Mouse (Mus musculus): Measurements from ENCODE around the gene Dner. TPM values are rescaled to one million over a fixed set of nuclear protein-coding genes. Genes with fewer than 3 reads are reported as not detected.

Dner gene
- polyA plus RNA-seq, 1 experiment from 2014 or later = 200 TPM

GRCm38 (mm10) chr1:84664377-84665118, 31.5 kb downstream of the Dner start:
- ATAC-seq = no peak
- Histone ChIP-seq H3K9ac (replicated peaks; ENCODE audit: low read depth, low read length) (no peak overlapping the region), H3K27ac (ENCODE audit: low read length) (no peak overlapping the region), H3K36me3 (ENCODE audit: control insufficient read depth, insufficient read depth) (no peaks in the 10 kb centered on the region), H3K9me3 (ENCODE audit: control insufficient read depth, low read length) (no peaks in the 10 kb centered on the region), H3K27me3 (replicated peaks; ENCODE audit: control insufficient read depth, insufficient read depth, low read length) (no peaks in the 10 kb centered on the region), H3K4me1 (replicated peaks; ENCODE audit: control insufficient read depth, insufficient read depth, low read length) (0 out of 2 replicates have a peak, but pooled peaks cover 3% of the 10 kb centered on the region), H3K4me2 (ENCODE audit: low read length) (no peak overlapping the region), H3K4me3 (replicated peaks; ENCODE audit: low read length) (no peak overlapping the region)
- 34% methylated on average over 4 of the region's 4 CpGs for WGBS

GRCm38 (mm10) chr1:84646781-84647180, 49.2 kb downstream of the Dner start:
- no peak for ATAC-seq
- Histone ChIP-seq H3K9me3 (ENCODE audit: control insufficient read depth, low read length) (no peaks in the 10 kb centered on the region), H3K36me3 (ENCODE audit: control insufficient read depth, insufficient read depth) (no peaks in the 10 kb centered on the region), H3K9ac (replicated peaks; ENCODE audit: low read depth, low read length) (no peak overlapping the region), H3K4me3 (replicated peaks; ENCODE audit: low read length) (no peak overlapping the region), H3K4me2 (ENCODE audit: low read length) (no peak overlapping the region), H3K27me3 (replicated peaks; ENCODE audit: control insufficient read depth, insufficient read depth, low read length) (no peaks in the 10 kb centered on the region), H3K27ac (ENCODE audit: low read length) (no peak overlapping the region), H3K4me1 (replicated peaks; ENCODE audit: control insufficient read depth, insufficient read depth, low read length) (no peaks in the 10 kb centered on the region)
- WGBS = 96% methylated on average over 2 of the region's 2 CpGs

- Histone ChIP-seq H3K4me1 (replicated peaks; ENCODE audit: control insufficient read depth, insufficient read depth, low read length) (no peaks in the 10 kb centered on the region), H3K27me3 (replicated peaks; ENCODE audit: control insufficient read depth, insufficient read depth, low read length) (no peaks in the 10 kb centered on the region), H3K4me3 (replicated peaks; ENCODE audit: low read length) (no peak overlapping the region), H3K4me2 (ENCODE audit: low read length) (no peak overlapping the region), H3K36me3 (ENCODE audit: control insufficient read depth, insufficient read depth) (no peaks in the 10 kb centered on the region), H3K27ac (ENCODE audit: low read length) (no peak overlapping the region), H3K9ac (replicated peaks; ENCODE audit: low read depth, low read length) (no peak overlapping the region), H3K9me3 (ENCODE audit: control insufficient read depth, low read length) (no peaks in the 10 kb centered on the region)
- ATAC-seq = no peak
- WGBS = 58% methylated on average over 4 of the region's 4 CpGs
Measured at GRCm38 (mm10) chr1:84640463-84640862, 55.6 kb downstream of the Dner start.

GRCm38 (mm10) chr1:84636890-84637289, 59.1 kb downstream of the Dner start:
- H3K9me3 ChIP-seq (ENCODE audit: control insufficient read depth, low read length) = no peaks in the 10 kb centered on the region
- peak; percentile 51; the same call in 1 of the 2 replicates for ATAC-seq
- no peaks in the 10 kb centered on the region for H3K36me3 ChIP-seq (ENCODE audit: control insufficient read depth, insufficient read depth)
- peaks cover 5% of the 10 kb centered on the region; the same call in 1 of the 2 replicates for H3K4me1 ChIP-seq (replicated peaks; ENCODE audit: control insufficient read depth, insufficient read depth, low read length)
- H3K27ac ChIP-seq (ENCODE audit: low read length) = no peak overlapping the region
- no peaks in the 10 kb centered on the region for H3K27me3 ChIP-seq (replicated peaks; ENCODE audit: control insufficient read depth, insufficient read depth, low read length)
- no peak overlapping the region for H3K4me3 ChIP-seq (replicated peaks; ENCODE audit: low read length)
- WGBS = 11% methylated on average over 6 of the region's 6 CpGs
- no peak overlapping the region for H3K9ac ChIP-seq (replicated peaks; ENCODE audit: low read depth, low read length)
- no peak overlapping the region for H3K4me2 ChIP-seq (ENCODE audit: low read length)

- no peak overlapping the region for H3K9ac ChIP-seq (replicated peaks; ENCODE audit: low read depth, low read length)
- H3K36me3 ChIP-seq (ENCODE audit: control insufficient read depth, insufficient read depth) = no peaks in the 10 kb centered on the region
- H3K27ac ChIP-seq (ENCODE audit: low read length) = no peak overlapping the region
- ATAC-seq = no peak
- H3K4me1 ChIP-seq (replicated peaks; ENCODE audit: control insufficient read depth, insufficient read depth, low read length) = no peaks in the 10 kb centered on the region; the same call in 1 of the 2 replicates
- H3K27me3 ChIP-seq (replicated peaks; ENCODE audit: control insufficient read depth, insufficient read depth, low read length) = no peaks in the 10 kb centered on the region
- no peak overlapping the region for H3K4me3 ChIP-seq (replicated peaks; ENCODE audit: low read length)
- H3K9me3 ChIP-seq (ENCODE audit: control insufficient read depth, low read length) = no peaks in the 10 kb centered on the region
- H3K4me2 ChIP-seq (ENCODE audit: low read length) = no peak overlapping the region
- WGBS = 79% methylated on average over 6 of the region's 6 CpGs
Measured at GRCm38 (mm10) chr1:84628244-84628643, 67.8 kb downstream of the Dner start.

- Histone ChIP-seq H3K9ac (replicated peaks; ENCODE audit: low read depth, low read length) (no peak overlapping the region), H3K36me3 (ENCODE audit: control insufficient read depth, insufficient read depth) (no peaks in the 10 kb centered on the region), H3K4me2 (ENCODE audit: low read length) (no peak overlapping the region), H3K4me1 (replicated peaks; ENCODE audit: control insufficient read depth, insufficient read depth, low read length) (peaks cover 27% of the 10 kb centered on the region), H3K27me3 (replicated peaks; ENCODE audit: control insufficient read depth, insufficient read depth, low read length) (no peaks in the 10 kb centered on the region), H3K4me3 (replicated peaks; ENCODE audit: low read length) (no peak overlapping the region), H3K9me3 (ENCODE audit: control insufficient read depth, low read length) (no peaks in the 10 kb centered on the region), H3K27ac (ENCODE audit: low read length) (no peak overlapping the region)
- WGBS = 29% methylated on average over 11 of the region's 12 CpGs
- ATAC-seq = no peak
Measured at GRCm38 (mm10) chr1:84622978-84623554, 73.0 kb downstream of the Dner start.

GRCm38 (mm10) chr1:84621308-84621707, 74.7 kb downstream of the Dner start:
- Histone ChIP-seq H3K9ac (replicated peaks; ENCODE audit: low read depth, low read length) (no peak overlapping the region; the same call in 1 of the 2 replicates), H3K27ac (ENCODE audit: low read length) (peak overlapping the region; percentile 34), H3K36me3 (ENCODE audit: control insufficient read depth, insufficient read depth) (no peaks in the 10 kb centered on the region), H3K27me3 (replicated peaks; ENCODE audit: control insufficient read depth, insufficient read depth, low read length) (no peaks in the 10 kb centered on the region), H3K4me1 (replicated peaks; ENCODE audit: control insufficient read depth, insufficient read depth, low read length) (peaks cover 27% of the 10 kb centered on the region), H3K4me3 (replicated peaks; ENCODE audit: low read length) (no peak overlapping the region), H3K9me3 (ENCODE audit: control insufficient read depth, low read length) (no peaks in the 10 kb centered on the region), H3K4me2 (ENCODE audit: low read length) (no peak overlapping the region)
- WGBS = 38% methylated on average over 3 of the region's 3 CpGs
- peak; percentile 84 for ATAC-seq

- Histone ChIP-seq H3K27ac (ENCODE audit: low read length) (peak overlapping the region; percentile 53), H3K9ac (replicated peaks; ENCODE audit: low read depth, low read length) (0 out of 2 replicates have a peak overlapping the region, but pooled peaks have one; percentile 1), H3K9me3 (ENCODE audit: control insufficient read depth, low read length) (no peaks in the 10 kb centered on the region), H3K36me3 (ENCODE audit: control insufficient read depth, insufficient read depth) (no peaks in the 10 kb centered on the region), H3K4me2 (ENCODE audit: low read length) (peak overlapping the region; percentile 34), H3K4me1 (replicated peaks; ENCODE audit: control insufficient read depth, insufficient read depth, low read length) (peaks cover 27% of the 10 kb centered on the region), H3K4me3 (replicated peaks; ENCODE audit: low read length) (no peak overlapping the region), H3K27me3 (replicated peaks; ENCODE audit: control insufficient read depth, insufficient read depth, low read length) (no peaks in the 10 kb centered on the region)
- 23% methylated on average over 16 of the region's 16 CpGs for WGBS
- no peak for ATAC-seq
Measured at GRCm38 (mm10) chr1:84619131-84619760, 76.8 kb downstream of the Dner start.

- no peak for ATAC-seq
- no peaks in the 10 kb centered on the region for H3K27me3 ChIP-seq (replicated peaks; ENCODE audit: control insufficient read depth, insufficient read depth, low read length)
- H3K9me3 ChIP-seq (ENCODE audit: control insufficient read depth, low read length) = no peaks in the 10 kb centered on the region
- 33% methylated on average over 1 of the region's 1 CpGs for WGBS
- H3K36me3 ChIP-seq (ENCODE audit: control insufficient read depth, insufficient read depth) = no peaks in the 10 kb centered on the region
- H3K4me1 ChIP-seq (replicated peaks; ENCODE audit: control insufficient read depth, insufficient read depth, low read length) = peaks cover 27% of the 10 kb centered on the region
- H3K4me2 ChIP-seq (ENCODE audit: low read length) = no peak overlapping the region
- H3K9ac ChIP-seq (replicated peaks; ENCODE audit: low read depth, low read length) = no peak overlapping the region
- no peak overlapping the region for H3K4me3 ChIP-seq (replicated peaks; ENCODE audit: low read length)
- no peak overlapping the region for H3K27ac ChIP-seq (ENCODE audit: low read length)
Measured at GRCm38 (mm10) chr1:84618094-84618493, 77.9 kb downstream of the Dner start.
